Mouse (Mus musculus) midbrain, embryonic 16.5 days (tissue): ENCODE measurements at regions not wholly inside any gene's neighbourhood (a gene's known extent, or its start where the extent isn't known, plus 50 kb on each side); places are given as distances from the start of the nearest gene placed in this dataset.

ENCODE experiments used
- ATAC-seq: fragments of 200-750 bp; cut with Nextera tagmentation; 2 replicates; pipeline ENCODE4 v1.8.0; 2017; ENCODE audit warnings: moderate TSS enrichment
- H3K27ac ChIP-seq: fragments of 300-500 bp; sonication (generic); 2 replicates; pipeline ENCODE4 v1.5.1; 2014; ENCODE audit warnings: mild to moderate bottlenecking, low read length, mixed read lengths
- H3K27me3 ChIP-seq: fragments of 300-500 bp; sonication (generic); 2 replicates; pipeline ENCODE4 v1.6.1; 2014; ENCODE audit warnings: low read depth, low read length, mixed read lengths; ENCODE audit not compliant: control insufficient read depth, insufficient read depth
- H3K36me3 ChIP-seq: fragments of 300-500 bp; sonication (generic); 2 replicates; pipeline ENCODE4 v1.6.1; 2014; ENCODE audit warnings: mild to moderate bottlenecking, low read length, moderate library complexity, mixed read lengths; ENCODE audit not compliant: control insufficient read depth, insufficient read depth
- H3K4me1 ChIP-seq: fragments of 300-500 bp; sonication (generic); 2 replicates; pipeline ENCODE4 v1.6.1; 2014; ENCODE audit warnings: mild to moderate bottlenecking, low read length, mixed read lengths; ENCODE audit not compliant: control insufficient read depth, insufficient read depth
- H3K4me2 ChIP-seq: fragments of 300-500 bp; sonication (generic); 2 replicates; pipeline ENCODE4 v1.6.1; 2014; ENCODE audit warnings: mild to moderate bottlenecking, low read length, mixed read lengths
- H3K4me3 ChIP-seq: fragments of 300-500 bp; sonication (generic); 2 replicates; pipeline ENCODE4 v1.5.1; 2014; ENCODE audit warnings: low read depth, mild to moderate bottlenecking, low read length, moderate library complexity, mixed read lengths
- H3K9ac ChIP-seq: fragments of 300-500 bp; sonication (generic); 2 replicates; pipeline ENCODE4 v1.6.1; 2014; ENCODE audit warnings: low read depth, low read length, mixed read lengths
- H3K9me3 ChIP-seq: fragments of 300-500 bp; sonication (generic); replicated peaks from 2 replicates; pipeline ENCODE4 v1.6.1; 2014; ENCODE audit warnings: mild to moderate bottlenecking, low read length, mixed read lengths; ENCODE audit not compliant: control insufficient read depth, poor library complexity, severe bottlenecking
- WGBS: fragments of 180-500 bp; shearing (Covaris S2); extraction: QIAGEN DNeasy Blood & Tissue Kit; methylation state at CpG from one replicate; pipeline ENCODE4 v1.1.7; 2014; 5-methylcytosine and 5-hydroxymethylcytosine counted together

DNA sequence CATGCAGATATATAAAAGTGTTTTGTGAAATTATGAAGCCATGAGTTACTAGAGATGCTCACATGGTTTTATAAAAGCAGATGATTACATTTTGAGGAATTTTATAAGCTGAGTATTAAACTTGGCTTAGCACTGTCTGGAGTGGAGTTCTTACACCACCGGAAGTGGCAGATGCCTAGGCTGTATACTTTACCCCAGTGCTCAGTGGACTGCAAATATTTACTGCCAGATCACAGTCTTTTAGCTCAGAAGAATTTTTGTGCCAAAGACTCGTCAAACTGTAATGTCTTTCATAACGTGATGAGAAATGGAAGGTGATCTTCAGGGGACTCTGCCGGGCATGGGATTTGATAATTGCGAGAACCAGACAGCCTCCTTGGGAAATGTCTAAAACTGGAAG is 136.1 kb upstream of the 9330182O14Rik start:
- Histone ChIP-seq H3K27me3 (no peaks in the 10 kb centered on the region), H3K9me3 (no peaks in the 10 kb centered on the region), H3K36me3 (no peaks in the 10 kb centered on the region), H3K4me3 (no peak overlapping the region), H3K4me1 (no peaks in the 10 kb centered on the region), H3K27ac (no peak overlapping the region), H3K4me2 (no peak overlapping the region), H3K9ac (no peak overlapping the region)
- no peak for ATAC-seq
- 72% methylated on average over 5 of the region's 5 CpGs for WGBS

DNA sequence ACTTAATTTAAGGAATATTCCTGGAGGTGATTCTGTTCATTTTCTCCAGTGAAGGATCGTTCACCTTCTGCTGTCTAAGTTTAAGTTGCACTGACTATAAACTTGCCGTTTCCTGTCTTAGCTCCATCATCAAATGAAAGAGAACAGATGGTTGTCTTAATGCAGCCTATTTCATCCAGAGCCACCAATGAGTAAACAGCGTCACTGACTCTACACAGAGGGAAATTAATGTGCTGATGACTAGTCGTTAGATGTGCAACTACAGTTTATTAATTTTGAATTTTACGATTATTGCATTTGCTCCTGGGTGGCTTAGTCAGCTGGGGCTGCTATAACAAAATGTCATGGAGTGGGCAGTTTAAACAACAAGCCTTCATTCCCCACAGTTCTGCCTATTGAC is 134.1 kb upstream of the 9330182O14Rik start:
- H3K4me1 ChIP-seq = no peaks in the 10 kb centered on the region
- no peak overlapping the region for H3K4me3 ChIP-seq
- no peaks in the 10 kb centered on the region for H3K9me3 ChIP-seq
- no peak for ATAC-seq
- no peaks in the 10 kb centered on the region for H3K27me3 ChIP-seq
- 91% methylated on average over 5 of the region's 5 CpGs for WGBS
- H3K36me3 ChIP-seq = no peaks in the 10 kb centered on the region
- H3K4me2 ChIP-seq = no peak overlapping the region
- H3K27ac ChIP-seq = no peak overlapping the region
- no peak overlapping the region for H3K9ac ChIP-seq

DNA sequence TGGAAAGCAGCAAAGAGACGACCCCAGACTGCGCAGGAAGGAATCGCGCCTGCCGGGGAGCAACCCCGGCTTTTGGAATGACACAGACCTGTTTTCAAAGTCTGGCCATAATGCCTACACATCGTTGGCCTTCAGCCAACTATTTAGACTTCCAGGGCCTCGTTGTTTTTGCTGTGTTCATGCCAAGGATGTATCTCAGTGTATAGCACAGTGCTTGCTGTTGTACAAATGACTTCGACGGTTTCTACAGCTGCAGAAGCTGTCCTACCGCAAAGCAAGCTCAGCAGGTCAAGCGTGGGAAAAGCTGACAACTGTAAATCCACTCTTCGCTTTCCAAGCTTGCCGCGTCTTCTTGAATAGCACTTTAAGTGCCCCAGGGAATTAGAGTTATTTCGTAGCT is 129.1 kb upstream of the 9330182O14Rik start:
- Histone ChIP-seq H3K9me3 (no peaks in the 10 kb centered on the region), H3K4me3 (no peak overlapping the region), H3K4me1 (no peaks in the 10 kb centered on the region), H3K36me3 (no peaks in the 10 kb centered on the region), H3K9ac (no peak overlapping the region), H3K27me3 (no peaks in the 10 kb centered on the region), H3K4me2 (no peak overlapping the region), H3K27ac (no peak overlapping the region)
- no peak for ATAC-seq
- 88% methylated on average over 16 of the region's 16 CpGs for WGBS

DNA sequence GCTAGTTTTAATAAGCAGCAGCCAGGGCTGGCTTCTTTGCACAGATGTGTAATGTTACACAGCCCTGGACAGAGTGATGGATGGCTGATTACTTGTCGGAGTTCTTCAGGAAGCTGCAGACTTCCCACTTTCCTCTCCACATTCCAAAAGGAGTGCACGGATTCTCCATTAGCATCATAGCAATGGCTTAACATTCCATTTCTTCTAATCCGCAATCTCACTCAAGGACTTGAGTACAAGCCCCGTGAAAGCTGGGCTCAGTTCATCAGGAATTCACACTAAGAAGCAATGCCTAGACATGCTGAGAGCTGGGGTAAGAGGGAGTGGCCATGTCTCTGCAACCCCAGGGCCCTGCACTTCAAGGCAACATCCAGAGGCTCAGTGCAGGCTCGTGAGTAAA is 126.3 kb upstream of the 9330182O14Rik start:
- H3K4me2 ChIP-seq = no peak overlapping the region
- ATAC-seq = no peak
- H3K9ac ChIP-seq = no peak overlapping the region
- no peaks in the 10 kb centered on the region for H3K27me3 ChIP-seq
- H3K4me3 ChIP-seq = no peak overlapping the region
- no peaks in the 10 kb centered on the region for H3K4me1 ChIP-seq
- H3K9me3 ChIP-seq = no peaks in the 10 kb centered on the region
- H3K27ac ChIP-seq = no peak overlapping the region
- no peaks in the 10 kb centered on the region for H3K36me3 ChIP-seq
- WGBS = 10% methylated on average over 5 of the region's 5 CpGs

DNA sequence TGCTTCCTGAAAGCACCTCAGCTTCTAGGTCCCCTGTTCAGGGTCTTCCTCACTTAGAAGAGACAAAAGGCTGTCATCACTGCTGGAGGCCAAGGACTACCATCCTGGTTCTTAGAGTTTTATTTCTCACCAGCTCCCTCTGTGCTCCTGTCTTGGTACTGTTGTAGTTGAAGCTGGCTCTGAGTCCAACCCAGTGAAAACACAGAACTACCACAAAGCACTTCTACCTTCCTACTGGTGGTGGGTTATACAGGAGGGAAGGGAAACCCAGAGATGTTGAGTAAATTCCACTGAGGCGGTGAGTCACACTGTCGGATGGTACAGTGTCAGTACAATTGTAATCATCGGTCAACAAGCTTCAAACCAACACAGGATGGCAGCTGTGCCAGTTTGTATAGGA is 120.3 kb upstream of the 9330182O14Rik start:
- no peaks in the 10 kb centered on the region; the same call in 1 of the 2 replicates for H3K27me3 ChIP-seq
- H3K27ac ChIP-seq = no peak overlapping the region
- H3K4me3 ChIP-seq = no peak overlapping the region
- H3K9ac ChIP-seq = no peak overlapping the region
- no peaks in the 10 kb centered on the region for H3K9me3 ChIP-seq
- no peaks in the 10 kb centered on the region for H3K36me3 ChIP-seq
- H3K4me1 ChIP-seq = peaks cover 7% of the 10 kb centered on the region; the same call in 1 of the 2 replicates
- no peak overlapping the region for H3K4me2 ChIP-seq
- ATAC-seq = no peak
- WGBS = 87% methylated on average over 3 of the region's 3 CpGs

DNA sequence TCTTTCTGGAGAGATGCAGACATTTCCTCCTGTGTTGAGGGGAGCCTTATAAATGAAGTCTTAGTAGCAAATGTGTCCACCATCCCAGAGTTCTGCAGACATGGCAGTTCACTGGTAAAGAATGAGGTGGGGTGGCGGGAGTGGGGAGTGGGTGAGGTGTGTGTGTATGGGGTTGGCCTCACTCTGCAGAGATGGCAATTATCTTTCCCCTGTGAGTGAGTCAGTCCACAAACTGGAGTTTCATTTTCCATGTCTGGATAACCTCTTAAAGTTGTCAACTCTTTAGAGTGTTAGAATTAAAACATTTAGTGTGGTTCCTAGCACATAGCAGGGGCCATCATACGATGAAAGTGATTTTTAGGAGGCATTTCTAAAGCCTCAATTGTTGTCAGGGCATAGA is 117.1 kb upstream of the 9330182O14Rik start:
- Histone ChIP-seq H3K4me1 (peaks cover 7% of the 10 kb centered on the region; the same call in 1 of the 2 replicates), H3K36me3 (no peaks in the 10 kb centered on the region), H3K9ac (no peak overlapping the region), H3K9me3 (no peaks in the 10 kb centered on the region), H3K27ac (no peak overlapping the region), H3K4me3 (no peak overlapping the region), H3K27me3 (no peaks in the 10 kb centered on the region; the same call in 1 of the 2 replicates), H3K4me2 (no peak overlapping the region)
- 89% methylated on average over 2 of the region's 2 CpGs for WGBS
- ATAC-seq = no peak

DNA sequence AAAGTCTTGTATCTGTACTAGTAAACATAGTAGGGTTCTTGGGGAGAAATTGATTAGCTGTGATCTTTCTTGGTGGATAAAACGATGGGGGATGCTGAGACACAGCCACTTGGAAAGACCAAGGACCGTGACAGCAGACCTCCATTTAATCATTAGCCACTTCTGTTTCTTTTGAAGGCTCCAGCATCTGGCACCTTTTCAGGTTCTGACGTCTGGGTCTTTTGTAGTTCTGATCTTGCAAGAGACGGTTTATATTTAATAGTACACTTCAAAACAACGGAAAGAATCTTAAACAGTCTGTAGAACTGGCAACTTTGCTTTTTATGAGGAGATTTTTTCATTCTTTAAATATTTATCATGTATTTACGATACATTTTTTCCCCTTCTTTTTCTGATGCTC is 116.6 kb upstream of the 9330182O14Rik start:
- Histone ChIP-seq H3K4me1 (peaks cover 7% of the 10 kb centered on the region; the same call in 1 of the 2 replicates), H3K36me3 (no peaks in the 10 kb centered on the region), H3K4me3 (no peak overlapping the region), H3K27me3 (no peaks in the 10 kb centered on the region; the same call in 1 of the 2 replicates), H3K9me3 (no peaks in the 10 kb centered on the region), H3K27ac (no peak overlapping the region), H3K4me2 (peak overlapping the region; percentile 34; the same call in 1 of the 2 replicates), H3K9ac (no peak overlapping the region)
- WGBS = 18% methylated on average over 6 of the region's 6 CpGs
- no peak for ATAC-seq

DNA sequence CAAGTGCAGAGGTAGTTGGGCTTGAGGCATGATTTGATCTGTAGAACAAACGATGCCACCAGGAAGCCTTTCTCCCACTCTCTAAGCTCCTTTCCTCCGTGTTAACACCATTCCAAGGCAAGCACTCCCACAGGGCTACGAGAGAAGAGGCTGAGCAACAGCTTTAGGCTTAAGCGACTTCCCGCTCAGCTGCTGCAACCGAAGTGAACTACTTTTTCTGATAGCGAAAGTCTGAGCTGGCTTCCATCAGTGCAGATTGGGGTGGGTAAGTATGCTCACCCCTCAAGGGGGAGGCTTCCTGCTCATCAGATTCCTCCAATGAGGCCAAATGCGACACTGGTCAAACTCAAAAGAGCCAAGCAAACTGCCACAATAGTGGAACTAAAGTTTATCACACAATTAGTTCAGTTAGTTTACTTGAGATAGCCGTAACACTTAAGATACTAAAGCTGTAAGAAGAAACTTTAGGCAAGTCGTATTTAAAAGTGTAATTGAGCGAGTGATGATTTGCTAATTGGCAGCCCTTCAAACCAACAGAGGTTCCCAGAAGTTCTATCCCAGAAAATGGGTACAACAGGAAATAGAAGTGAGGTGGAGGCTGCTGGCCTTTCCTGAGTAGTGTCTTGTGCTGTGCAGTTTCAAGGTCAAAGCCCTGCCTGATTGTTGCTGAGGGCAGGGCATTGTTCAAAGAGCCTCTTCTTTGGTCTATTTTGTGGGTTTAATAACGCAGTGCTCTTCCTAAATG is 115.9 kb upstream of the 9330182O14Rik start:
- Histone ChIP-seq H3K27ac (no peak overlapping the region), H3K36me3 (no peaks in the 10 kb centered on the region), H3K4me3 (no peak overlapping the region), H3K4me1 (peaks cover 7% of the 10 kb centered on the region; the same call in 1 of the 2 replicates), H3K27me3 (no peaks in the 10 kb centered on the region; the same call in 1 of the 2 replicates), H3K9me3 (no peaks in the 10 kb centered on the region), H3K9ac (no peak overlapping the region), H3K4me2 (peak overlapping the region; percentile 34)
- WGBS = 20% methylated on average over 12 of the region's 12 CpGs
- 0 out of 2 replicates have a peak, but pooled peaks have one; percentile 32 for ATAC-seq

DNA sequence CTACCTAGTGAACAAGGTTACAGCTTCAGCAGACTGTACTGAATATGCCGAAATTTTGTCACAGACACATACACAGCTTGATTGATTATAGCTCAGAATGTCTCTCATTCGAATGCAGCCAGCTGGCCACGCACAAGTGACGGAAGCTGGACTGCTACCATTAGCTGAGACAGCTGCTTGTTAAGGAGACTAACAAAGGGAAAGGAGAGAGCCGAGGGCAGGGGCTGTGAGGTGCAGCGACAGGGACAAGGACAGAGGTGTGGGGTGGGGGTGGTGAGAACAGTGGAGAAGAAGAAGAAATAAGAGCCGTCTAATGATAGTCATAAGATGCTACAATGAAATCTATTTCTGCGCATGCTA is 115.4 kb upstream of the 9330182O14Rik start:
- no peak overlapping the region for H3K4me3 ChIP-seq
- 38% methylated on average over 8 of the region's 8 CpGs for WGBS
- peaks cover 7% of the 10 kb centered on the region; the same call in 1 of the 2 replicates for H3K4me1 ChIP-seq
- H3K9me3 ChIP-seq = no peaks in the 10 kb centered on the region
- H3K9ac ChIP-seq = no peak overlapping the region
- H3K27ac ChIP-seq = no peak overlapping the region
- no peaks in the 10 kb centered on the region; the same call in 1 of the 2 replicates for H3K27me3 ChIP-seq
- no peak for ATAC-seq
- H3K36me3 ChIP-seq = no peaks in the 10 kb centered on the region
- H3K4me2 ChIP-seq = no peak overlapping the region
